Mouse (Mus musculus): ENCODE measurements around the gene St7. TPM values are rescaled to one million over a fixed set of nuclear protein-coding genes. Genes with fewer than 3 reads are reported as not detected.
A peak's percentile ranks its signal among the peaks of the same experiment; 100 is the strongest.

St7 gene
- polyA plus RNA-seq, 1 experiment from 2014 or later = 26.0 TPM

DNA sequence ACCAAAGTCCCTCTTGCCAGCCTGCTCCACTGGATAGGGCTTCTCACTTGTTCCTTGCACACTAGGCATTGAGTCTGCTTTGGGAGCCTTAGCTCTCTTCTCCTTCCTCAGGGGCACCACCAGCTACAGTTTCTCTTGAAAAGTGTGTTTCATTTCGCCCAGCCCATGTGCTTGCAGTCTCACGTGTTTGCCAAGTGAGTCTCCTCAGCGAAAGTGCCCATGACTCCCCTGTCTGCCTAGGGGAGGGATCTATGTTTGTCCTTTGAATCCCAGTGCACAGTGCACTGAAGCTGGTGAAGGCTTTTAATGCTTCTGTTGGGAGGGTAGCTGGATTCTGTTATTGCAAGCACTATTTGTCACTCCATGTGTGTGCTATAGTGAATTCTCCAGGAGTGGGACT lies 79.8 kb downstream of the St7 start:
- Histone ChIP-seq H3K27ac (no peak overlapping the region), H3K9ac (no peak overlapping the region), H3K4me3 (replicated peaks) (no peak overlapping the region), H3K36me3 (no peaks in the 10 kb centered on the region), H3K9me3 (no peaks in the 10 kb centered on the region), H3K27me3 (replicated peaks) (no peaks in the 10 kb centered on the region), H3K4me1 (replicated peaks) (peaks cover 3% of the 10 kb centered on the region; the same call in 1 of the 2 replicates), H3K4me2 (replicated peaks) (no peak overlapping the region)
- ATAC-seq = peak; percentile 72
- 58% methylated on average over 3 of the region's 3 CpGs for WGBS

DNA sequence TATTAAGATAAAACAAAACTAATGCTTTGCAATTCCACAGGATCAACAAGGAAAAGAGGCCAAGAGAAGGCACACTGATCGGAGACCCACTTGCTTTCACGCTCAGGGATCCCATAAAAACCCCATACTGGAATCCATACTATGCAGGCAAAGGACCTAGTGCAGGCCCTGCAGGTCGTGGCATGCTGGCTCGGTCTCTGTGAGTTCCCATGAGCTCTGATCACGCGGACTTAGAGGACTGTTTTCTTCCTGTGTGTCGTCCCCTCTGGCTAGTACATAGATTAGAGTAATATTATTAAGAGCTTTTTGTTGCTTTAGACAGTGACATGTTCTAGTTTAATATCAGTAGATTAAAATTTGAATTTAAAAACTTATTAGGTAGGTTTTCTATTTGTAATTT lies 83.3 kb downstream of the St7 start:
- no peak overlapping the region for H3K9ac ChIP-seq
- no peaks in the 10 kb centered on the region for H3K36me3 ChIP-seq
- H3K4me2 ChIP-seq (replicated peaks) = no peak overlapping the region
- WGBS = 74% methylated on average over 7 of the region's 7 CpGs
- no peak for ATAC-seq
- no peaks in the 10 kb centered on the region for H3K9me3 ChIP-seq
- H3K27me3 ChIP-seq (replicated peaks) = no peaks in the 10 kb centered on the region
- no peak overlapping the region for H3K4me3 ChIP-seq (replicated peaks)
- H3K27ac ChIP-seq = no peak overlapping the region
- 0 out of 2 replicates have a peak, but pooled peaks cover 3% of the 10 kb centered on the region for H3K4me1 ChIP-seq (replicated peaks)

DNA sequence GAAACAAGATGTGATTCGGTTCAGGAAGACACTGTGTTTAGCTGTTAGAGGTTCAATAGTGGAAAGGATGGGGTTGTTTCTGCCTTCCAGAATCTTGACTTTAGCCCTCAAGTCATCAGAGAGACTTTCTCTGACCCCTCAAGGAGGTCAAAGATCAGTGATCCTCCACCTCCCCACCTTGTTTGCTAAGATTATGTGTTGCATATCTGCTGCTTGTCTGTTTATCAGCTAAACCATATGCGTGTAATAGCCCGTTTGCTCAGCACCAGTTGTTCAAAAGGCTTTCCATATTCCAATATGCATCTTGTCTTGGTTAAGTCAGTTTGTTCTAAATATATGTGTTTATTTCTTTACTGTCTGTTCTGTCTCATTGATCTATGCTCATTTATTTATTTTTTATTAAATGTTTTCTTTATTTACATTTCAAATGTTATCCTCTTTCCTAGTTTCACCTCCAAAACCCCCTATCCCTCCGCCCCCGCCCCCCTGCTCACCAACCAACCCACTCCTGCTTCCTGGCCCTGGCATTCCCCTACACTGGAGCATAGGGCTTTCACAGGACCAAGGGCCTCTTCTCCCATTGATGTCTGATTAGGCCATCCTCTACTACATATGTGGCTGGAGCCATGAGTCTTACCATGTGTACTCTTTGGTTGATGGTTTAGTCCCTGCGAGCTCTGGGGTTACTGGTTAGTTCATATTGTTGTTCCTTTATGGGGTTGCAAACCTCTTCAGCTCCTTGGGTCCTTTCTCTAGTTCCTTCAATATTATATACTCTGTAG lies 84.5 kb downstream of the St7 start:
- Histone ChIP-seq H3K27me3 (replicated peaks) (no peaks in the 10 kb centered on the region), H3K4me1 (replicated peaks) (0 out of 2 replicates have a peak, but pooled peaks cover 3% of the 10 kb centered on the region), H3K9ac (no peak overlapping the region), H3K4me2 (replicated peaks) (no peak overlapping the region), H3K4me3 (replicated peaks) (no peak overlapping the region), H3K27ac (no peak overlapping the region), H3K9me3 (no peaks in the 10 kb centered on the region), H3K36me3 (no peaks in the 10 kb centered on the region)
- 79% methylated on average over 6 of the region's 6 CpGs for WGBS
- ATAC-seq = no peak

DNA sequence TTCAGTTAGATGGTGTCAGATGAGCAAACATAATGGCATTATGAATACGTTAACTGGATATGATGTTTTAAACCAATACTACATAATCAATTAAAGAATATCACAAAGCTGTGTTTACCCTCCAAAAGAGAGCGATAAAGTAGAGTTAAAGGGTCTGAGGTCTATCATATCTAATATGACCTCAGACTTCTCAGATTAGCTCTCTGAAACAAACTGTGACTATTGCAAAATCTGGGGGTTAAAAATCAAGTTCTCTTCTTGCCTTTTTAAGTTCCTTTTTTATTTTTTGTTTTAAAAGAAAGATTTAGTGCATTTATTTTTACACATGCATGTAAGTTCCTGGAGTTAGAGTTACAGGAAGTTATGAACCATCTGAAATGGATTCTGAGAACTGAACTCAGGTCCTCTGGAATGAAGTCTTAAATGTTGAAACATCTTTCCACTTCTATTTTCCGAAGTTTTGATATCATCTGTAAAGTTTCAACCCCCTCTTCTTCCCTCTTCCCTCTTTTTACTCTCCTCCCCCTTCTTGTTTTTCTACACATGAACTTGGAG lies 86.0 kb downstream of the St7 start:
- Histone ChIP-seq H3K9ac (no peak overlapping the region), H3K4me1 (replicated peaks) (no peaks in the 10 kb centered on the region), H3K9me3 (no peaks in the 10 kb centered on the region), H3K27me3 (replicated peaks) (no peaks in the 10 kb centered on the region), H3K4me3 (replicated peaks) (no peak overlapping the region), H3K27ac (no peak overlapping the region), H3K4me2 (replicated peaks) (no peak overlapping the region), H3K36me3 (no peaks in the 10 kb centered on the region)
- ATAC-seq = no peak
- 89% methylated on average over 3 of the region's 3 CpGs for WGBS

DNA sequence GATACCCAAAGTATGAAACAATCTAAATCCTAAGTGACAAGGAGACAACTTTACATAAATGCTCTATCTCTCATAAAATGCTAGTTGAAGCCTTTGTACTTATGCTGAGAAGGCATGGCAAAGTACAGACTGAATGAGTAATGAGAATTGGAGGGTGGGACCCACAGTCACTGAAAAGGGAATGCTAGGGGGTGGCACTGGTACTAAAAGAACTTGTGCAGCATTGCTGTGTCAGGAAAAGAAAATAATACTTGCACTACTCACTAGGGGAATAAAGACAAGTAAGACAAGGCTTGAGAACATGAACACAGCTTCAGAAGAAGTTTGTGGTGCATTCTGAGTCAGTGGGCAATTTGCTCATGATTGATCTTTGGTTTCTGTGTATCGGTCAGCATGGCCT lies 90.8 kb downstream of the St7 start:
- H3K9ac ChIP-seq = no peak overlapping the region
- no peak overlapping the region for H3K27ac ChIP-seq
- H3K4me3 ChIP-seq (replicated peaks) = no peak overlapping the region
- 96% methylated on average over 1 of the region's 1 CpGs for WGBS
- no peak for ATAC-seq
- H3K4me1 ChIP-seq (replicated peaks) = no peaks in the 10 kb centered on the region
- H3K9me3 ChIP-seq = no peaks in the 10 kb centered on the region
- no peak overlapping the region for H3K4me2 ChIP-seq (replicated peaks)
- no peaks in the 10 kb centered on the region for H3K36me3 ChIP-seq
- no peaks in the 10 kb centered on the region for H3K27me3 ChIP-seq (replicated peaks)

DNA sequence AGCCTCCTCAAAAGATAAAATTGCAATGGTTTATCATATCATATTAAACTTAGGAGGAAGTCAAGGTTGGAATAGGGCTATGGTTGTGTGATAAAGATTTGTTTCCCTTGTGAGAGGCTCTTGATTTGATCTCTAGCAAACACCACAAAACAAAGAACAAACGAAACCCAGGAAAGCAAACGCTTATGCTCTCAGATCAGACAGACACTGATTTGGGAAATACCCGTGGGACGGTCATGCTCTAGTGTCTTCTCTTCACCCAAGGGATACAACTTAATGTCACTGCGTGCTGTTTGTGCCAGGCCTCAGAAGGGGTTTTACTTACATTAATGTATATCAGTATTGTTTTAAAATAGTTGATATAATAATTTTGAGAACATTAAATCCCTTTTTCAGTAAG lies 91.8 kb downstream of the St7 start:
- no peak overlapping the region for H3K9ac ChIP-seq
- no peaks in the 10 kb centered on the region for H3K4me1 ChIP-seq (replicated peaks)
- 65% methylated on average over 5 of the region's 5 CpGs for WGBS
- ATAC-seq = no peak
- H3K36me3 ChIP-seq = no peaks in the 10 kb centered on the region
- no peaks in the 10 kb centered on the region for H3K9me3 ChIP-seq
- no peak overlapping the region for H3K27ac ChIP-seq
- H3K4me2 ChIP-seq (replicated peaks) = no peak overlapping the region
- H3K4me3 ChIP-seq (replicated peaks) = no peak overlapping the region
- H3K27me3 ChIP-seq (replicated peaks) = no peaks in the 10 kb centered on the region

DNA sequence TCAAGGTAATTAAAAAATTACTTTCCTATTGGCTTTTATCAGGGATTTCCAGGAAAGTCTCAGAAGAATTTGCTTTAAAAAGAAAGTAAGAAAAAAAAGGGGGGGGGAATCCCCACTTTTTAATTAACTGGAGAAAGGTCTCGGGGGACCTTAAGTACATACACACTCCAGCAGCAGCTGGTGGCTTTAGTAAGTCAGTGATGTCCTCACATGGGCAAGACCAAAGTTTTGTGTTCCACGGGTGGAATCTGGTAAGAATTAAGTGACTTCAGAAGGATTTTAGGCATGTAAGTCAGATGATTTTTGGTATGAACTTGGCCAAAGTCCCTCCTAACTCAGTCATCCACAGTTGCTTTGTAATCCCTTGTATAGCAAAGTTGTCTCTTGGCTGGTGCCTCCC lies 92.5 kb downstream of the St7 start:
- Histone ChIP-seq H3K36me3 (no peaks in the 10 kb centered on the region), H3K27ac (no peak overlapping the region), H3K4me2 (replicated peaks) (no peak overlapping the region), H3K4me3 (replicated peaks) (no peak overlapping the region), H3K4me1 (replicated peaks) (no peaks in the 10 kb centered on the region), H3K27me3 (replicated peaks) (no peaks in the 10 kb centered on the region), H3K9ac (no peak overlapping the region), H3K9me3 (no peaks in the 10 kb centered on the region)
- 78% methylated on average over 2 of the region's 2 CpGs for WGBS
- no peak for ATAC-seq

DNA sequence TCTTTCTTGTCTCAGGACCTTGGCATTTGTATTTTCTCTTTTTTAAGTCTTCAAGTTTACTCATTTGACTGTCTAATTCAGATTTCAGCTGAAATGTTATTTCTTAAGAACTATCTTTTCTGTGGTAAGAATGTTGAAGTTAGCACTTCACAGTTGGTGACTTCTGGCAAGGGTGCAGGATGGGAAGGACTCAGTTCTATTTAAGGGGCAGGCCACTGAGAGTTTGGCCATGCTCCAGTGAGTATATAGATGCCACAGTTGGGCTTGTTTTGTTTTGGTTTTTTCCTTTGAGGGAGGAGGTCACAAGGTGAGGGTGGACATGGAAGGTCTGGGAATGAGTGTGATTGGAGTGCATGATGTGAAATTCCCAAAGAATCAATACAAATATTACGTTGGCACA lies 95.1 kb downstream of the St7 start:
- H3K36me3 ChIP-seq = no peaks in the 10 kb centered on the region
- WGBS = 85% methylated on average over 1 of the region's 1 CpGs
- H3K4me3 ChIP-seq (replicated peaks) = no peak overlapping the region
- H3K4me2 ChIP-seq (replicated peaks) = no peak overlapping the region
- H3K9ac ChIP-seq = no peak overlapping the region
- no peaks in the 10 kb centered on the region for H3K27me3 ChIP-seq (replicated peaks)
- no peaks in the 10 kb centered on the region for H3K9me3 ChIP-seq
- H3K4me1 ChIP-seq (replicated peaks) = no peaks in the 10 kb centered on the region
- no peak overlapping the region for H3K27ac ChIP-seq
- no peak for ATAC-seq

DNA sequence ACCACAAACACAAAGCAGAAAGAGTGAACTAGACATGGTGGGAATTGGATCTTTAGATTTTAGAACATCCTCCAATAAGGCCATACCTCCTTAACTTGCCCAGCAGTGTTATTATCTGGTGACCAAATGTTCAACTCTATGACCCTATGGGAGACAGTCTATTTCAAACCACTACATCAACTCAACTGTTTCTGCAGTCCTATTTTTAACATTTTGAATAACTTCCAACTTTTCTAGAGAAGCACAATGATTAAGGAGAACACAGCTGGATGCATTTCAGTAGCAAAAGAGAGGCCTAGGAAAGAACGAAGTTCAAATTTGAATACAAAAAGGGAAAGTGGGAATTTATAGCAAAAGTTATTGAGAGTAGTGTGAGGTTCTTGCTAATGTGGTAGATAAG lies 97.5 kb downstream of the St7 start:
- H3K9me3 ChIP-seq = no peaks in the 10 kb centered on the region
- H3K27me3 ChIP-seq (replicated peaks) = no peaks in the 10 kb centered on the region
- H3K4me2 ChIP-seq (replicated peaks) = no peak overlapping the region
- ATAC-seq = no peak
- H3K36me3 ChIP-seq = no peaks in the 10 kb centered on the region
- WGBS = 86% methylated on average over 1 of the region's 1 CpGs
- H3K9ac ChIP-seq = no peak overlapping the region
- no peak overlapping the region for H3K4me3 ChIP-seq (replicated peaks)
- H3K4me1 ChIP-seq (replicated peaks) = no peaks in the 10 kb centered on the region
- H3K27ac ChIP-seq = no peak overlapping the region

DNA sequence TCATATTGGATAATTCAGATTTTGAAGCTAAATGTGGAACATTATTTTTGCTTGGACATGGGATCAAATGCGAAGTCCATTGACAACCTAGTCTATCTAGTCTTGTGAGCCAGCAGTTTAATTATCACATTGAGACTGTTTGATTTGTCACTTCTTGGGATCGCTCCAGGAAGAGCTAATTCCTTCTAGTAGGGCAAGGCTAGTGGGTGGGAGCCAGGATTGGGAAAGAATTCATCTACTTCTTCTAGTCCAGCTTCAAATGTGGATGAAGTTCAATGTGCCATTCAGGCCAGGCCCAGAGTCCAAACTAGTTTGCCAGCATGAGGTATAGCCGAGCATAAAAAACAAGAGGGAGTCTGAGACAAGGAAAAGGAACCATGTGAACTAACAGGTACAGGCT lies 100.7 kb downstream of the St7 start:
- 96% methylated on average over 3 of the region's 3 CpGs for WGBS
- Histone ChIP-seq H3K9ac (no peak overlapping the region), H3K36me3 (no peaks in the 10 kb centered on the region), H3K27ac (no peak overlapping the region), H3K4me3 (replicated peaks) (no peak overlapping the region), H3K4me2 (replicated peaks) (no peak overlapping the region), H3K9me3 (no peaks in the 10 kb centered on the region), H3K27me3 (replicated peaks) (no peaks in the 10 kb centered on the region), H3K4me1 (replicated peaks) (no peaks in the 10 kb centered on the region)
- no peak for ATAC-seq

DNA sequence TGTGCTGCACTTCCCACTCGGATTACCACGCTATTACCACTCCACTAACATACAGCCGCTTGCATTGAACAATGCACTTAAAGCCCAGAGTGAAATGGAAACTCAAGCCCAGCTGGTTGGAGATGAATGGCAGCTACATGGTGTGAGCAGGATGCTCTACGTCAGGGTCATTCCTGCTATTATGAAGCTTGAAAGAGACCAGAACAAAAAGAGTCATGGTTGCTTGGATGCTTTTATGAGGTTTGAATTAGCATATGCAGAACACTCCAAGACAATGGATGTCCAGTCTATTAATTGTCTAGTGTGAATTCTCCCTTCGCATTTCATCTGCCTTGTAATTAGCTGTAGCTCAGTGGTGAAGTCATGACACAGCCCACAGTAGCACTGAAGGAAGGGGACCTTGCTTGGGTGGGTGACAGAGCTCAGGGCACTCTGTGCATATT lies 104.6 kb downstream of the St7 start:
- H3K27ac ChIP-seq = no peak overlapping the region
- ATAC-seq = no peak
- WGBS = 88% methylated on average over 5 of the region's 5 CpGs
- no peaks in the 10 kb centered on the region for H3K36me3 ChIP-seq
- H3K4me3 ChIP-seq (replicated peaks) = no peak overlapping the region
- H3K4me1 ChIP-seq (replicated peaks) = no peaks in the 10 kb centered on the region
- H3K27me3 ChIP-seq (replicated peaks) = no peaks in the 10 kb centered on the region
- no peaks in the 10 kb centered on the region for H3K9me3 ChIP-seq
- H3K4me2 ChIP-seq (replicated peaks) = no peak overlapping the region
- no peak overlapping the region for H3K9ac ChIP-seq

DNA sequence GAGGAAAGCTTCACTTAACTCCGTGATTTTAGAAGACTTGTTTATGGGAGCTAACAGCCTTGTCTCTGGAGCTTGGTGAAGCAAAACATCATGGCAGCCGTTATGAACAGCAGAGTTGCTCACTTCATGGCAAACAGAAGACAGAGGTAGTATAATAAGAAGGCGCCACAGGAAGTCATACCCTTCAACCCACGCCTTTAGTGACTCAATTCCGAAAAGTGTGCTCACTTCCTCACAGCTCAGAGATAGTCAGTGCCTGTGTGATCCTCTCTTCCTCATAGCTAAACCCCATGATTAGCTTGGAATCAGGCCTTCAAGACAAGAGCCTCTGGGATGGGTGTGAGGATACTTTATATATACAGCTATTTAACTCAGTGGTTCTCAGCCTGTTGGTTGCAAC lies 108.0 kb downstream of the St7 start:
- Histone ChIP-seq H3K9ac (no peak overlapping the region), H3K9me3 (no peaks in the 10 kb centered on the region), H3K36me3 (no peaks in the 10 kb centered on the region), H3K27me3 (replicated peaks) (no peaks in the 10 kb centered on the region), H3K27ac (no peak overlapping the region), H3K4me1 (replicated peaks) (no peaks in the 10 kb centered on the region), H3K4me2 (replicated peaks) (no peak overlapping the region), H3K4me3 (replicated peaks) (no peak overlapping the region)
- 86% methylated on average over 5 of the region's 5 CpGs for WGBS
- no peak for ATAC-seq

DNA sequence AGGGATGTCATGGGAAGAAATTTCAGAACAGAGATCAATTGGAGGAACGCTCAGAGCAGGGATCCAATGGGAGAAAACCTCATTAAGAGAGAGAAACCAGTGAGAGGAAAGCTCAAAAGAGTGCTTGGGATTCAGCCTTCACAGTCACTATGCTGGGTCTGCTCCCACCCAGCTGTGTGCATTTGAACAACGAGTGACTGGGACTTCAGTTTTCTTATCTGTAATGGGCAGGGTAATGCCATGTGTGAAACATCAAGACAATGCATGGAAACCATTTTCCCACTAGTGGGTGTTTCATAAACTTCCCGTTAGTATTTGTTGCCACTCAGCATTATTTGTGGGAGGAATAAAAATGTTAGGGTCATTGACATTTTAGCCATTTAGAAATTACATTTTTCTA lies 111.7 kb downstream of the St7 start:
- Histone ChIP-seq H3K27ac (no peak overlapping the region), H3K9ac (no peak overlapping the region), H3K4me1 (replicated peaks) (no peaks in the 10 kb centered on the region), H3K4me2 (replicated peaks) (no peak overlapping the region), H3K27me3 (replicated peaks) (no peaks in the 10 kb centered on the region), H3K36me3 (no peaks in the 10 kb centered on the region), H3K9me3 (no peaks in the 10 kb centered on the region), H3K4me3 (replicated peaks) (no peak overlapping the region)
- WGBS = 74% methylated on average over 3 of the region's 3 CpGs
- no peak for ATAC-seq

Data from intestine, embryonic 15.5 days (tissue).